Mouse (Mus musculus): ENCODE measurements around the gene 2810408A11Rik.

- TF ChIP-seq POLR2A (IDR thresholded peaks at IDR 0.05; ENCODE audit: insufficient read depth, low read depth, low read length): no peak
- no peak for TF ChIP-seq CTCF (IDR thresholded peaks at IDR 0.05; ENCODE audit: insufficient read depth, low read depth, low read length)
Measured at GRCm38 (mm10) chr11:69922796-69923195, 22.0 kb upstream of the 2810408A11Rik start.

Measured in olfactory bulb, adult 2 months (tissue).